Mouse (Mus musculus) cerebellum, adult 2 months (tissue): ENCODE data around the gene Abhd6.

Experiments
- CTCF ChIP-seq: fragments of 200-500 bp; IDR thresholded peaks from 2 replicates; pipeline ENCODE4 v1.5.1; 2011; ENCODE audit warnings: low read depth, mild to moderate bottlenecking, control low read depth, low read length, moderate library complexity, borderline replicate concordance; ENCODE audit not compliant: insufficient read depth
- POLR2A ChIP-seq: fragments of 200-500 bp; IDR thresholded peaks from 2 replicates; pipeline ENCODE4 v1.6.1; 2011; ENCODE audit warnings: low read length, control low read depth, borderline replicate concordance; ENCODE audit not compliant: insufficient read depth

- TF ChIP-seq POLR2A: no peak
- no peak for TF ChIP-seq CTCF
These were observed 11.5 kb upstream of the Abhd6 start for GRCm38 (mm10) chr14:7991108-7991776.
